Mouse (Mus musculus) hindbrain, embryonic 11.5 days (tissue): Measurements from ENCODE around the gene Ttbk2. TPM values are rescaled to one million over a fixed set of nuclear protein-coding genes. Genes with fewer than 3 reads are reported as not detected.

Source experiments
- ATAC-seq: fragments of 200-750 bp; cut with Nextera tagmentation; 2 replicates; pipeline ENCODE4 v1.8.0; 2017; ENCODE audit warnings: mild to moderate bottlenecking, moderate TSS enrichment, moderate library complexity; ENCODE audit not compliant: low FRiP score
- DNase-seq: peaks from one replicate; pipeline ENCODE4 v3.0.0-alpha.2; 2015; ENCODE audit warnings: low spot score
- H3K27ac ChIP-seq: fragments of 300-500 bp; sonication (generic); 2 replicates; pipeline ENCODE4 v1.5.1; 2014; ENCODE audit warnings: mild to moderate bottlenecking, low read depth, low read length
- H3K27me3 ChIP-seq: fragments of 300-500 bp; sonication (generic); 2 replicates; pipeline ENCODE4 v1.6.1; 2014; ENCODE audit warnings: mild to moderate bottlenecking, low read length, moderate library complexity, mixed read lengths; ENCODE audit not compliant: control insufficient read depth, insufficient read depth
- H3K36me3 ChIP-seq: fragments of 300-500 bp; sonication (generic); 2 replicates; pipeline ENCODE4 v1.6.1; 2014; ENCODE audit warnings: mild to moderate bottlenecking, low read length, moderate library complexity, mixed read lengths; ENCODE audit not compliant: control insufficient read depth, insufficient read depth
- H3K4me1 ChIP-seq: fragments of 300-500 bp; sonication (generic); replicated peaks from 2 replicates; pipeline ENCODE4 v1.6.1; 2014; ENCODE audit warnings: low read length, mixed read lengths; ENCODE audit not compliant: control insufficient read depth, insufficient read depth
- H3K4me2 ChIP-seq: fragments of 300-500 bp; sonication (generic); replicated peaks from 2 replicates; pipeline ENCODE4 v1.6.1; 2014; ENCODE audit warnings: mild to moderate bottlenecking, low read depth, low read length
- H3K4me3 ChIP-seq: fragments of 300-500 bp; sonication (generic); 2 replicates; pipeline ENCODE4 v1.5.1; 2014; ENCODE audit warnings: low read depth, low read length
- H3K9ac ChIP-seq: fragments of 300-500 bp; sonication (generic); 2 replicates; pipeline ENCODE4 v1.6.1; 2014; ENCODE audit warnings: low read depth, low read length
- H3K9me3 ChIP-seq: fragments of 300-500 bp; sonication (generic); 2 replicates; pipeline ENCODE4 v1.6.1; 2016; ENCODE audit warnings: low read length; ENCODE audit not compliant: control insufficient read depth
- WGBS: fragments of 180-500 bp; shearing (Covaris S2); extraction: QIAGEN DNeasy Blood & Tissue Kit; methylation state at CpG from one replicate; pipeline ENCODE4 v1.1.7; 2014; 5-methylcytosine and 5-hydroxymethylcytosine counted together
- polyA plus RNA-seq: library from polyadenylated mRNA; unstranded; fragments of >200 nt; fragmentation: Nextera tagmentation; extraction: Ambion mirVana; gene quantifications from 2 replicates; pipeline ENCODE4 v1.2.1, GENCODE M21; 2014

The Ttbk2 gene
- polyA plus RNA-seq, 1 experiment from 2014 or later = 13.1 TPM

DNA sequence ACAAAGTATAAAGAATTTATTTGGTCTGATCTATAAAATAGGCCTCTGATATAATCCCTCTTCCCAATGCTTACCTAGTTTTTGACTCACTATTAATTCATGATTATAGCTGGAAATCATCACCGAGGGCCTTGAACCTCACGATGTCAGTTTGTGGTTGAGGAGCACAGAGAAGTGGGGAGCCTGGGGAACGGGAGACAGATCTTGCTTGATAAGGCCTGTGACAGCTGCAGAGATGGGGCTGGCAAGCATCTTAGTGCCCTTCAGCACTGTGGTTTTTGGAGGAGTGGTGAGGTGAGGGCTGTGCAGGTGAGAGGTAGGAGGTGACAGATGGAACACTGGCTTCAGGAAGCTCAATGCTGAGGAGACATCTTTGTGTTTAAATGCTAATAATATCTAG lies 140.2 kb downstream of the Ttbk2 start:
- Histone ChIP-seq H3K36me3 (0 out of 2 replicates have a peak, but pooled peaks cover 2% of the 10 kb centered on the region), H3K9me3 (no peaks in the 10 kb centered on the region), H3K27me3 (no peaks in the 10 kb centered on the region), H3K4me1 (no peaks in the 10 kb centered on the region), H3K27ac (no peak overlapping the region), H3K4me3 (no peak overlapping the region), H3K9ac (no peak overlapping the region), H3K4me2 (no peak overlapping the region)
- no peak for ATAC-seq
- 96% methylated on average over 3 of the region's 3 CpGs for WGBS
- no peak for DNase-seq

DNA sequence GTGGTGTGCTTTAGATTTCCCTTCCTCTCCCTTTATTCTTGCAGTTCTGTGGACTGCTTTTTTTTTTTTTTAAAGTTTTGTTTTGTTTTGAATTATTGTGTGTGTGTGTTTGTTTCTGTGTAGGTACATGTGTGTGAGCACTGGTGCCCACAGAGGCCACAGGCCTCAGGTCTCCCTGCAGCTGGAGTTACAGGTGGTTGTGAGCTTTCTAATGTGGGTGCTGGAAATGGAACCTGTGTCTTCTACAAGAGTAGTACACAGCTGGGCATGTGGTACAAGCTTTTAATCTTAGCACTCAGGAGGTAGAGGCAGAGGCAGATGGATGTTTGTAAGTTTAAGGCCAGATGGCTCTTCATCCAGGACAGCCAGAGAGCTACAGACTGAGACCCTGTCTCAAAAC lies 143.4 kb downstream of the Ttbk2 start:
- H3K27ac ChIP-seq = no peak overlapping the region
- no peak overlapping the region for H3K4me2 ChIP-seq
- H3K9ac ChIP-seq = no peak overlapping the region
- H3K4me1 ChIP-seq = no peaks in the 10 kb centered on the region
- ATAC-seq = no peak
- DNase-seq = no peak
- no peaks in the 10 kb centered on the region for H3K27me3 ChIP-seq
- H3K4me3 ChIP-seq = no peak overlapping the region
- H3K9me3 ChIP-seq = no peaks in the 10 kb centered on the region
- no peaks in the 10 kb centered on the region for H3K36me3 ChIP-seq

DNA sequence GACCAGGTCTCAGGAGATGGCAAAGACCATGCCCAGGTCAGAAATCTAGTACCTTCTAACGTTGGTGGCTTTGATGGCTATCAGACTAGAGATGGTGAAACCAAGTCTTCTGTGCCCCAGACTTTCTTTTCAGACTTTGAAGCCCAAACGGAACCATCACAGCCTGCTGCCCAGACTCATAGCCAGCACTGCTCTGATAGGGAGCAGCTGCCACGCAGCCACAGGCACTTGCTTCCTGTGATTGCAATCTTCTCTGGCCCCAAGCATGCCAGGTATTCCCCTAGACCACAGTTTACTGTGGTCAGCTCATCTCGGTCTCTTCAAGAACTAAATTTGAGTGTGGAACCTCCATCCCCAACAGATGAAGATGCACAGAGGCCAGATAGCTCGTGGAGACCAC lies 147.7 kb downstream of the Ttbk2 start:
- H3K4me3 ChIP-seq = no peak overlapping the region
- no peaks in the 10 kb centered on the region for H3K9me3 ChIP-seq
- no peak overlapping the region for H3K4me2 ChIP-seq
- H3K9ac ChIP-seq = no peak overlapping the region
- ATAC-seq = no peak
- no peak overlapping the region for H3K27ac ChIP-seq
- H3K4me1 ChIP-seq = no peaks in the 10 kb centered on the region
- peaks cover 2% of the 10 kb centered on the region; the same call in 1 of the 2 replicates for H3K36me3 ChIP-seq
- no peak for DNase-seq
- 81% methylated on average over 5 of the region's 5 CpGs for WGBS
- H3K27me3 ChIP-seq = no peaks in the 10 kb centered on the region

DNA sequence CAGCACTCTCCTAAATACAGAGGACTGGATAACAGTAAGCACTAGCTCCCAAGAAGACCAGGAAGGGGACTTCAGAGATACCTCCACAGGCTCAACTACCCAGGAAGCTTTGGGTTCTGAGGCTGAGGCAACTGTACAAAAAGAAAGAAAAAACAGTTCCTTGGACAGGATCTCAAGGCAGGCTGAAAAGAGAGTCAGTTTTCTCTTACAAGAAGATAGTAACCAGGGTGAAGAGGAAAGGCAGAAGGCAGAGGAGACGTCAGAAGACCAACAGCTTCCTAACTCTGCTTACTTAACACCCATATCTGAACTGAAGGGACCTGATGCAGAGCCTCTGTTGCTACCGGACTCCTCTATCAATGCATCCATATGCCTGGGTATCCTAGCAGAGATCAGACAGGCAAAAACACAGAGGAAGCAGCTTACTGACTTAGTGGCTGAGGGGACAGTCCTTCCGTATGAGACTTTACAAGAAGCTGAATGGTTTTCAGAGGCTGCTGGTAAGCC lies 150.0 kb downstream of the Ttbk2 start:
- Histone ChIP-seq H3K27ac (no peak overlapping the region), H3K9ac (no peak overlapping the region), H3K4me1 (no peaks in the 10 kb centered on the region), H3K27me3 (no peaks in the 10 kb centered on the region), H3K4me2 (no peak overlapping the region), H3K4me3 (no peak overlapping the region), H3K9me3 (no peaks in the 10 kb centered on the region), H3K36me3 (peaks cover 2% of the 10 kb centered on the region; the same call in 1 of the 2 replicates)
- DNase-seq = no peak
- WGBS = 84% methylated on average over 3 of the region's 3 CpGs
- no peak for ATAC-seq

DNA sequence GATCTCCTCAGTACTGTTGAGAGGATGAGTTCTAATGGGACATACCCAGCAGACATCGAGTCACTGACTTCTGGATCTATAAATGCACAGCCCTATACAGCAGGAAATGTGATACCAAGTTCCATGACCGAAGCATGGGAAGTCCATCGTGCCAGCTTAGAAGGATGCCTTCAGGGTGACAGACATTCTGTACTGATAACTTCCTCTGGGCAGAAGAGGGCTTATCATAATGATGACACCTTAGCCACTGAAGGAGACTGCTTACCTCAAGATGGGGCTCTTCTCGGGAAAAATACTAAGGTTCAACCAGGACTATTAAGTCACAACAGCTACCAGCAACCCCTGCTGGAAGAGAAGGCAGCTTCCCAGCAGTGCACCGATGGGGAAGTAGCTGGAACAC lies 152.6 kb downstream of the Ttbk2 start:
- Histone ChIP-seq H3K4me2 (no peak overlapping the region), H3K4me1 (no peaks in the 10 kb centered on the region), H3K9me3 (no peaks in the 10 kb centered on the region), H3K36me3 (peaks cover 2% of the 10 kb centered on the region; the same call in 1 of the 2 replicates), H3K9ac (no peak overlapping the region), H3K27me3 (no peaks in the 10 kb centered on the region), H3K4me3 (no peak overlapping the region), H3K27ac (no peak overlapping the region)
- ATAC-seq (no peak), DNase-seq (no peak)
- 81% methylated on average over 5 of the region's 5 CpGs for WGBS

Other genes with a start within 250 kb of the Ttbk2 start
- 36.0 and 40.6 TPM in 2 replicates for gene Haus2, start 241.2 kb downstream of the Ttbk2 start, polyA plus RNA-seq
- 34.0 and 39.3 TPM in 2 replicates for gene Lrrc57, start 241.1 kb downstream of the Ttbk2 start, polyA plus RNA-seq
- 3.5 and 6.4 TPM in 2 replicates for gene Stard9, start 221.5 kb downstream of the Ttbk2 start, polyA plus RNA-seq
- gene Cdan1, start 476 bp downstream of the Ttbk2 start, polyA plus RNA-seq = 5.6 and 7.1 TPM in 2 replicates
- 22.3 and 29.8 TPM in 2 replicates for gene Ubr1, start 120.1 kb upstream of the Ttbk2 start, polyA plus RNA-seq
- gene Tmem62, start 126.4 kb upstream of the Ttbk2 start, polyA plus RNA-seq = 5.7 and 5.8 TPM in 2 replicates
- 55.4 and 55.6 TPM in 2 replicates for gene Ccndbp1, start 157.8 kb upstream of the Ttbk2 start, polyA plus RNA-seq
- 6.0 and 6.2 TPM in 2 replicates for gene Epb42, start 186.5 kb upstream of the Ttbk2 start, polyA plus RNA-seq
- not detected in 2 replicates for gene Tgm5, start 235.2 kb upstream of the Ttbk2 start, polyA plus RNA-seq